Mouse (Mus musculus) limb, embryonic 11.5 days (tissue): ENCODE measurements around the gene Map3k3. TPM values are rescaled to one million over a fixed set of nuclear protein-coding genes. Genes with fewer than 3 reads are reported as not detected.

Experiments used
- ATAC-seq: fragments of 200-750 bp; cut with Nextera tagmentation; 2 replicates; pipeline ENCODE4 v1.8.0; 2017; ENCODE audit warnings: low read depth; ENCODE audit not compliant: insufficient number of reproducible peaks, low FRiP score, low TSS enrichment
- DNase-seq: peaks from one replicate; pipeline ENCODE4 v3.0.0-alpha.2; 2015; ENCODE audit warnings: low spot score
- H3K27ac ChIP-seq: fragments of 300-500 bp; sonication (generic); replicated peaks from 2 replicates; pipeline ENCODE4 v1.5.1; 2014; ENCODE audit warnings: low read depth, mild to moderate bottlenecking, low read length
- H3K27me3 ChIP-seq: fragments of 300-500 bp; sonication (generic); 2 replicates; pipeline ENCODE4 v1.6.1; 2014; ENCODE audit warnings: mild to moderate bottlenecking, low read length, mixed read lengths; ENCODE audit not compliant: control insufficient read depth, insufficient read depth
- H3K36me3 ChIP-seq: fragments of 300-500 bp; sonication (generic); 2 replicates; pipeline ENCODE4 v1.6.1; 2014; ENCODE audit warnings: mild to moderate bottlenecking, low read length, moderate library complexity, mixed read lengths; ENCODE audit not compliant: control insufficient read depth, insufficient read depth
- H3K4me1 ChIP-seq: fragments of 300-500 bp; sonication (generic); 2 replicates; pipeline ENCODE4 v1.6.1; 2014; ENCODE audit warnings: low read length, mixed read lengths; ENCODE audit not compliant: control insufficient read depth, insufficient read depth
- H3K4me2 ChIP-seq: fragments of 300-500 bp; sonication (generic); 2 replicates; pipeline ENCODE4 v1.6.1; 2014; ENCODE audit warnings: low read depth, mild to moderate bottlenecking, moderate library complexity; ENCODE audit not compliant: severe bottlenecking
- H3K4me3 ChIP-seq: fragments of 300-500 bp; sonication (generic); 2 replicates; pipeline ENCODE4 v1.5.1; 2014; ENCODE audit warnings: low read depth, low read length
- H3K9ac ChIP-seq: fragments of 300-500 bp; sonication (generic); 2 replicates; pipeline ENCODE4 v1.6.1; 2014; ENCODE audit warnings: mild to moderate bottlenecking, low read length
- H3K9me3 ChIP-seq: fragments of 300-500 bp; sonication (generic); 2 replicates; pipeline ENCODE4 v1.6.1; 2016; ENCODE audit warnings: low read length; ENCODE audit not compliant: control insufficient read depth
- WGBS: fragments of 180-500 bp; shearing (Covaris S2); extraction: QIAGEN DNeasy Blood & Tissue Kit; methylation state at CpG from one replicate; pipeline ENCODE4 v1.1.7; 2014; 5-methylcytosine and 5-hydroxymethylcytosine counted together
- polyA plus RNA-seq: library from polyadenylated mRNA; unstranded; fragments of >200 nt; fragmentation: Nextera tagmentation; extraction: Ambion mirVana; gene quantifications from 2 replicates; pipeline ENCODE4 v1.2.1, GENCODE M21; 2014

The Map3k3 gene
- 20.9 and 26.1 TPM in 2 replicates for polyA plus RNA-seq

- H3K4me3 ChIP-seq, result peak within 1 kb of the TSS; percentile 90
- ATAC-seq, result peak; percentile 100
- peak within 1 kb of the TSS; percentile 50 for H3K4me2 ChIP-seq
- WGBS, result under 1% methylated on average over 69 of the region's 69 CpGs
- peak within 1 kb of the TSS; percentile 83 for H3K9ac ChIP-seq
- H3K36me3 ChIP-seq, result no peaks in the 10 kb centered on the region
- peaks cover 5% of the 10 kb centered on the region; the same call in 1 of the 2 replicates for H3K4me1 ChIP-seq
- H3K9me3 ChIP-seq, result no peaks in the 10 kb centered on the region
- peak within 1 kb of the TSS; percentile 95 for H3K27ac ChIP-seq
- no peaks in the 10 kb centered on the region for H3K27me3 ChIP-seq
- peak; percentile 98 for DNase-seq
Measured at GRCm38 (mm10) chr11:106083708-106084701, at the start of gene Map3k3. Gene Map3k3, plus strand, starts transcription at chr11:106084613.

- Histone ChIP-seq H3K4me1 (peaks cover 3% of the 10 kb centered on the region; the same call in 1 of the 2 replicates), H3K27ac (no peak overlapping the region), H3K36me3 (no peaks in the 10 kb centered on the region), H3K9ac (no peak overlapping the region), H3K4me2 (no peak overlapping the region), H3K27me3 (no peaks in the 10 kb centered on the region), H3K9me3 (no peaks in the 10 kb centered on the region), H3K4me3 (no peak overlapping the region)
- WGBS, result 89% methylated on average over 9 of the region's 9 CpGs
- no peak for ATAC-seq
- no peak for DNase-seq
Measured at GRCm38 (mm10) chr11:106034986-106035385, 49.4 kb upstream of the Map3k3 start.

GRCm38 (mm10) chr11:106036548-106037417 is 47.6 kb upstream of the Map3k3 start, which contains the start of gene Dcaf7:
Gene Dcaf7, plus strand, starts transcription at chr11:106036872.
- Histone ChIP-seq H3K4me3 (peak within 1 kb of the TSS; percentile 99), H3K9me3 (no peaks in the 10 kb centered on the region), H3K27ac (peak within 1 kb of the TSS; percentile 72; the same call in 1 of the 2 replicates), H3K4me1 (peaks cover 3% of the 10 kb centered on the region; the same call in 1 of the 2 replicates), H3K4me2 (peak within 1 kb of the TSS; percentile 86), H3K27me3 (no peaks in the 10 kb centered on the region), H3K9ac (peak within 1 kb of the TSS; percentile 86), H3K36me3 (no peaks in the 10 kb centered on the region)
- ATAC-seq (peak; percentile 97), DNase-seq (peak; percentile 100)
- under 1% methylated on average over 66 of the region's 66 CpGs for WGBS

- Histone ChIP-seq H3K4me3 (peak overlapping the region; percentile 99), H3K27ac (no peak overlapping the region; the same call in 1 of the 2 replicates), H3K27me3 (no peaks in the 10 kb centered on the region), H3K4me1 (peaks cover 3% of the 10 kb centered on the region; the same call in 1 of the 2 replicates), H3K9me3 (no peaks in the 10 kb centered on the region), H3K36me3 (no peaks in the 10 kb centered on the region), H3K9ac (peak overlapping the region; percentile 86), H3K4me2 (peak overlapping the region; percentile 86)
- ATAC-seq, result no peak
- 0% methylated on average over 13 of the region's 13 CpGs for WGBS
- DNase-seq, result peak; percentile 70
Measured at GRCm38 (mm10) chr11:106037418-106037751, 47.0 kb upstream of the Map3k3 start.

- no peak for DNase-seq
- Histone ChIP-seq H3K27me3 (no peaks in the 10 kb centered on the region), H3K4me3 (no peak overlapping the region), H3K36me3 (peaks cover 5% of the 10 kb centered on the region; the same call in 1 of the 2 replicates), H3K4me1 (no peaks in the 10 kb centered on the region), H3K9me3 (no peaks in the 10 kb centered on the region), H3K9ac (no peak overlapping the region), H3K4me2 (no peak overlapping the region), H3K27ac (no peak overlapping the region)
- ATAC-seq, result no peak
Measured at GRCm38 (mm10) chr11:106044349-106044748, 40.1 kb upstream of the Map3k3 start.

- no peak overlapping the region for H3K9ac ChIP-seq
- no peaks in the 10 kb centered on the region for H3K27me3 ChIP-seq
- DNase-seq, result no peak
- H3K9me3 ChIP-seq, result no peaks in the 10 kb centered on the region
- ATAC-seq, result no peak
- H3K36me3 ChIP-seq, result peaks cover 5% of the 10 kb centered on the region; the same call in 1 of the 2 replicates
- no peak overlapping the region for H3K4me3 ChIP-seq
- 94% methylated on average over 1 of the region's 1 CpGs for WGBS
- no peak overlapping the region for H3K27ac ChIP-seq
- H3K4me2 ChIP-seq, result no peak overlapping the region
- H3K4me1 ChIP-seq, result no peaks in the 10 kb centered on the region
Measured at GRCm38 (mm10) chr11:106045256-106045655, 39.2 kb upstream of the Map3k3 start.

- DNase-seq (no peak), ATAC-seq (no peak)
- Histone ChIP-seq H3K9ac (no peak overlapping the region), H3K36me3 (peaks cover 5% of the 10 kb centered on the region; the same call in 1 of the 2 replicates), H3K4me1 (no peaks in the 10 kb centered on the region), H3K27ac (no peak overlapping the region), H3K4me3 (no peak overlapping the region), H3K9me3 (no peaks in the 10 kb centered on the region), H3K27me3 (no peaks in the 10 kb centered on the region), H3K4me2 (no peak overlapping the region)
- WGBS, result 90% methylated on average over 3 of the region's 3 CpGs
Measured at GRCm38 (mm10) chr11:106045780-106046179, 38.6 kb upstream of the Map3k3 start.

- Histone ChIP-seq H3K9me3 (no peaks in the 10 kb centered on the region), H3K9ac (no peak overlapping the region), H3K36me3 (peaks cover 8% of the 10 kb centered on the region; the same call in 1 of the 2 replicates), H3K27ac (no peak overlapping the region), H3K27me3 (no peaks in the 10 kb centered on the region), H3K4me3 (no peak overlapping the region), H3K4me2 (no peak overlapping the region), H3K4me1 (no peaks in the 10 kb centered on the region)
- DNase-seq, result no peak
- no peak for ATAC-seq
- 87% methylated on average over 9 of the region's 9 CpGs for WGBS
Measured at GRCm38 (mm10) chr11:106046584-106046983, 37.8 kb upstream of the Map3k3 start.
